Comparison of ENCODE assay signal across 23 mouse cellular contexts in the genomic region with DNA sequence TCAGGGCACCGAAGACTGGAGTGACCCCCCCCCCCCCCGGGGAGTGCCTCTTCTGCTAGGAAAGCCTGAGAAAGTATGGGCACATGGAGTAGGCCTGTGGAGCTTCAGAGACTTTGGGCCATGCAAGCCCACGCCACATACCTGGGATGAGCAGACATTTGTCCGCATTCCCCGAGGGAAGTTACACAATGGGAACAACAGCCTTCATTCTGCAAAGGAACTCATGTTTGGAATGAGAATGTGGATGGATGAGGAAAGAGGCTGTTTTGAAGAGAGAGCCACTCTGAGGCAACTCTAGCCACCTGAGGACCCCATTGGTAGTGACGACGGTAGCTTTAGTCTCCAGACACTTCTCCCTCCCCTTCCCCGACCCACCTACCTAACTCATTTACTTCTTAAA.
"Had no signal": no experiment of that assay in that cellular context is flagged by ENCODE, and none has a peak within 500 bp of the region (broad histone marks: within the 10 kb centered on the region; RNA-seq: fewer than 3 reads in every experiment).

No protein-coding gene starts in this region.

- H3K27ac ChIP-seq: kidney, postnatal 0 days; layer of hippocampus, adult 2 months; limb, embryonic 12.5 days; limb, embryonic 15.5 days; liver, embryonic 14.5 days; stomach, embryonic 15.5 days had no signal

- ATAC-seq: intestine, postnatal 0 days; liver, postnatal 0 days had no signal

- H3K9me3 ChIP-seq: limb, embryonic 12.5 days; limb, embryonic 15.5 days; megakaryocyte, embryonic 14.5 days; midbrain, embryonic 15.5 days; neural tube, embryonic 13.5 days; stomach, embryonic 15.5 days had no signal

- H3K27me3 ChIP-seq: limb, embryonic 12.5 days; limb, embryonic 15.5 days; midbrain, embryonic 15.5 days; neural tube, embryonic 13.5 days; stomach, embryonic 15.5 days had no signal

- H3K9ac ChIP-seq: limb, embryonic 12.5 days; limb, embryonic 15.5 days; liver, embryonic 14.5 days; liver, postnatal 0 days; lung, embryonic 14.5 days; midbrain, embryonic 15.5 days; stomach, embryonic 15.5 days had no signal

- H3K36me3 ChIP-seq: limb, embryonic 15.5 days; midbrain, embryonic 15.5 days; neural tube, embryonic 13.5 days; stomach, embryonic 15.5 days had no signal

- H3K4me2 ChIP-seq: limb, embryonic 12.5 days; limb, embryonic 15.5 days; liver, embryonic 11.5 days; lung, embryonic 14.5 days; midbrain, embryonic 15.5 days; neural tube, embryonic 13.5 days; stomach, embryonic 15.5 days had no signal

- H3K4me3 ChIP-seq: layer of hippocampus, adult 2 months; limb, embryonic 12.5 days; limb, embryonic 15.5 days; megakaryocyte, embryonic 14.5 days; midbrain, embryonic 15.5 days; myocyte; neural tube, embryonic 13.5 days; stomach, embryonic 15.5 days had no signal

- DNase-seq: kidney, adult 2 months; layer of hippocampus, adult 9-11 months; liver, postnatal 0 days; lung, embryonic 14.5 days; lung, postnatal 10 days; lung, postnatal 36 days; right cerebral cortex, postnatal 25 days; spleen, adult 18-20 months; thymus, adult 2 months; thymus, postnatal 14 days; thymus, postnatal 4 days had no signal
